Mouse (Mus musculus): ENCODE data around the gene Dbn1. TPM values are rescaled to one million over a fixed set of nuclear protein-coding genes. Genes with fewer than 3 reads are reported as not detected.
"Not testable (repeated sequence)": the region's sequence is repeated elsewhere in the genome, so short reads cannot be mapped to it uniquely, and the experiment has no call there.

Dbn1 gene
- polyA plus RNA-seq, 1 experiment from 2014 or later: 153 TPM

GRCm38 (mm10) chr13:55446483-55447105, 41.3 kb downstream of the Dbn1 start:
- H3K27ac ChIP-seq (ENCODE audit: low read depth): no peak overlapping the region
- no peak for TF ChIP-seq CTCF (IDR thresholded peaks at IDR 0.05; ENCODE audit: low read depth)
- H3K4me3 ChIP-seq (ENCODE audit: low read depth, low read length): peak overlapping the region; percentile 93
- DNase-seq: no peak
- peaks cover 27% of the 10 kb centered on the region for H3K36me3 ChIP-seq (ENCODE audit: insufficient read depth)
- no peaks in the 10 kb centered on the region for H3K27me3 ChIP-seq (ENCODE audit: insufficient read depth, low read length)
- H3K4me2 ChIP-seq: peak overlapping the region; percentile 89
- H3K9ac ChIP-seq: peak overlapping the region; percentile 96
- H3K9me3 ChIP-seq (ENCODE audit: low read depth, low read length): no peaks in the 10 kb centered on the region
- 71% methylated on average over 6 of the region's 6 CpGs for WGBS
- no peak for ATAC-seq (ENCODE audit: insufficient read depth)
- H3K4me1 ChIP-seq (ENCODE audit: insufficient read depth): peaks cover 10% of the 10 kb centered on the region

GRCm38 (mm10) chr13:55445361-55446091, 42.4 kb downstream of the Dbn1 start:
- WGBS: under 1% methylated on average over 66 of the region's 66 CpGs
- Histone ChIP-seq H3K9me3 (ENCODE audit: low read depth, low read length) (no peaks in the 10 kb centered on the region), H3K4me3 (ENCODE audit: low read depth, low read length) (peak overlapping the region; percentile 93), H3K4me2 (peak overlapping the region; percentile 89), H3K36me3 (ENCODE audit: insufficient read depth) (peaks cover 16% of the 10 kb centered on the region), H3K9ac (peak overlapping the region; percentile 96), H3K27me3 (ENCODE audit: insufficient read depth, low read length) (no peaks in the 10 kb centered on the region), H3K27ac (ENCODE audit: low read depth) (peak overlapping the region; percentile 94), H3K4me1 (ENCODE audit: insufficient read depth) (peaks cover 10% of the 10 kb centered on the region)
- ATAC-seq (ENCODE audit: insufficient read depth): no peak
- peak; percentile 24; the same call in 1 of the 2 replicates for TF ChIP-seq CTCF (IDR thresholded peaks at IDR 0.05; ENCODE audit: low read depth)
- no peak for DNase-seq

DNA sequence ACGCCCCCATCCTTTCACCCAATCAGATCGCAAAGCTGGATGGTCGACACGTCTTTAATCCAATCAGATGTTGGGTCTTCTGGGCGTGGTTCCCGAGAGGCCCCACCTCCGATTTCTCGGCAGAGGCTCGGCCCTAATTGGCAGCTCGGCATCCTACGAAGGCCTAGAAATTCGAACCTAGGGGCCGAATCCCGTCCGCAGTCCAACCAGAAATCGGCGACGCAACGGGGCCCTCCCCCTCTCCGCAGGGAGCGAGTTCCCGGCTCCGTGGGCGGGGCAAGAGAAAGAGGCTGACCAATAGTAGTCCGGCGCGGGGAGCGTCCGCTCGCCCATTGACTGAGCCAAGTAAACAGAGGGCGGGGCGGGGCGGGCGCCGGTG, 43.0 kb downstream of the Dbn1 start, which contains the start of gene Grk6:
Gene Grk6, plus strand, starts transcription at position 136 of the 379 bp plus-strand sequence.
- Histone ChIP-seq H3K36me3 (ENCODE audit: insufficient read depth) (peaks cover 10% of the 10 kb centered on the region), H3K9ac (peak within 1 kb of the TSS; percentile 96), H3K4me3 (ENCODE audit: low read depth, low read length) (peak within 1 kb of the TSS; percentile 93), H3K9me3 (ENCODE audit: low read depth, low read length) (no peaks in the 10 kb centered on the region), H3K27ac (ENCODE audit: low read depth) (peak within 1 kb of the TSS; percentile 94), H3K4me2 (peak within 1 kb of the TSS; percentile 89), H3K4me1 (ENCODE audit: insufficient read depth) (peaks cover 10% of the 10 kb centered on the region), H3K27me3 (ENCODE audit: insufficient read depth, low read length) (no peaks in the 10 kb centered on the region)
- ATAC-seq (ENCODE audit: insufficient read depth) (peak; percentile 96), DNase-seq (peak; percentile 100)
- TF ChIP-seq CTCF (IDR thresholded peaks at IDR 0.05; ENCODE audit: low read depth): no peak
- WGBS: 1% methylated on average over 34 of the region's 35 CpGs

- Histone ChIP-seq H3K27ac (ENCODE audit: low read depth) (peak overlapping the region; percentile 94), H3K4me2 (peak overlapping the region; percentile 89), H3K9me3 (ENCODE audit: low read depth, low read length) (no peaks in the 10 kb centered on the region), H3K9ac (peak overlapping the region; percentile 50), H3K27me3 (ENCODE audit: insufficient read depth, low read length) (no peaks in the 10 kb centered on the region), H3K36me3 (ENCODE audit: insufficient read depth) (peaks cover 5% of the 10 kb centered on the region), H3K4me1 (ENCODE audit: insufficient read depth) (peaks cover 10% of the 10 kb centered on the region), H3K4me3 (ENCODE audit: low read depth, low read length) (peak overlapping the region; percentile 93)
- TF ChIP-seq CTCF (IDR thresholded peaks at IDR 0.05; ENCODE audit: low read depth): no peak
- under 1% methylated on average over 33 of the region's 33 CpGs for WGBS
- ATAC-seq (ENCODE audit: insufficient read depth) (peak; percentile 84), DNase-seq (peak; percentile 87)
Measured at GRCm38 (mm10) chr13:55444286-55444936, 43.5 kb downstream of the Dbn1 start.

- peaks cover 10% of the 10 kb centered on the region for H3K4me1 ChIP-seq (ENCODE audit: insufficient read depth)
- no peaks in the 10 kb centered on the region for H3K9me3 ChIP-seq (ENCODE audit: low read depth, low read length)
- peak overlapping the region; percentile 89 for H3K4me2 ChIP-seq
- DNase-seq (no peak), ATAC-seq (ENCODE audit: insufficient read depth) (no peak)
- no peaks in the 10 kb centered on the region for H3K36me3 ChIP-seq (ENCODE audit: insufficient read depth)
- peak overlapping the region; percentile 94 for H3K27ac ChIP-seq (ENCODE audit: low read depth)
- peak overlapping the region; percentile 50 for H3K9ac ChIP-seq
- H3K4me3 ChIP-seq (ENCODE audit: low read depth, low read length): peak overlapping the region; percentile 93
- WGBS: 27% methylated on average over 9 of the region's 9 CpGs
- H3K27me3 ChIP-seq (ENCODE audit: insufficient read depth, low read length): no peaks in the 10 kb centered on the region
- TF ChIP-seq CTCF (IDR thresholded peaks at IDR 0.05; ENCODE audit: low read depth): no peak
Measured at GRCm38 (mm10) chr13:55443799-55444285, 44.1 kb downstream of the Dbn1 start.

- 78% methylated on average over 14 of the region's 15 CpGs for WGBS
- not testable (repeated sequence) for H3K9ac ChIP-seq; ATAC-seq (ENCODE audit: insufficient read depth); H3K27me3 ChIP-seq (ENCODE audit: insufficient read depth, low read length); H3K36me3 ChIP-seq (ENCODE audit: insufficient read depth); DNase-seq; H3K4me1 ChIP-seq (ENCODE audit: insufficient read depth); H3K9me3 ChIP-seq (ENCODE audit: low read depth, low read length); H3K4me2 ChIP-seq; H3K4me3 ChIP-seq (ENCODE audit: low read depth, low read length); H3K27ac ChIP-seq (ENCODE audit: low read depth)
Measured at GRCm38 (mm10) chr13:55437111-55437629, 50.7 kb downstream of the Dbn1 start.
